Mouse (Mus musculus): ENCODE measurements at regions not wholly inside any gene's neighbourhood (a gene's known extent, or its start where the extent isn't known, plus 50 kb on each side); places are given as distances from the start of the nearest gene placed in this dataset.

DNA sequence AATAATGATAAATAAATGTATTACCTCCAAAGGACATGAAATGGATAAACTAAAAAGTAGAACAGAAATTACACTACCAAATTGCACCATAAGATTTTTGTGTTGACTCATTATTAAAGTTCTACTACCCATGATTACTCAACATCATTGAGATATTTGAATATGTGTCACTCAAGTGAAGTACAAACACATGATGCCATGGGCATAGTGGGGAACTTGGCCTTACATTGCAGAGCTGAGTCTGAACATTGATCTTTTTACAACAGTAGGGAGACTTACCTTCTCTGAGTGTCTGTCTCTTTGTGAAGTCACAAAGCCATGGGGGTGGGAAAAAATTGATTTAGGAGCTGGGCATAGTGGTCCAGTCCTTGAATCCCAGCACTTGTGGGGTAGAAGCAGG lies 92.1 kb upstream of the Nsun6 start:
- TF ChIP-seq POLR2A (IDR thresholded peaks at IDR 0.05; ENCODE audit: insufficient read depth, low read depth, low read length) (no peak), CTCF (IDR thresholded peaks at IDR 0.05) (no peak), EP300 (IDR thresholded peaks at IDR 0.05; ENCODE audit: insufficient read depth, low read depth, low read length) (no peak)

Data from heart, adult 2 months (tissue).